Mouse (Mus musculus): ENCODE data around the gene Zfp568. TPM values are rescaled to one million over a fixed set of nuclear protein-coding genes. Genes with fewer than 3 reads are reported as not detected.

Zfp568 gene
- 5.8 and 6.6 TPM in 2 replicates for polyA plus RNA-seq (2012; rRNA removed)

GRCm38 (mm10) chr7:29983690-29984380 lies at the start of gene Zfp568:
Gene Zfp568 (plus strand): TSS chr7:29983955.

GRCm38 (mm10) chr7:29953513-29954401 lies 30.0 kb upstream of the Zfp568 start, which contains the start of gene Zfp74:
Gene Zfp74 (minus strand): TSS chr7:29954089.

GRCm38 (mm10) chr7:30050882-30051548 lies 67.3 kb downstream of the Zfp568 start, which contains the start of gene Zfp14:
Gene Zfp14 (minus strand): TSS chr7:30051380.

GRCm38 (mm10) chr7:30072146-30073028 lies 88.6 kb downstream of the Zfp568 start, which contains the start of gene Zfp82:
Gene Zfp82 (minus strand): TSS chr7:30072900.

Other genes with a start within 250 kb of the Zfp568 start
- 2.8 and 3.3 TPM in 2 replicates for gene Zfp84, start 215.4 kb upstream of the Zfp568 start, polyA plus RNA-seq (2012; rRNA removed)
- gene Zfp30, start 200.0 kb upstream of the Zfp568 start, polyA plus RNA-seq (2012; rRNA removed), result 0.37 and 0.49 TPM in 2 replicates
- gene Zfp790, start 167.8 kb upstream of the Zfp568 start, polyA plus RNA-seq (2012; rRNA removed), result 2.1 TPM in 2 replicates
- gene Zfp940, start 130.3 kb upstream of the Zfp568 start, polyA plus RNA-seq (2012; rRNA removed), result 0.41 and 0.53 TPM in 2 replicates
- gene Zfp420, start 124.0 kb upstream of the Zfp568 start, polyA plus RNA-seq (2012; rRNA removed), result 0.83 and 0.98 TPM in 2 replicates
- gene Zfp27, start 77.4 kb upstream of the Zfp568 start, polyA plus RNA-seq (2012; rRNA removed), result 1.3 TPM in 2 replicates
- gene Zfp383, start 75.7 kb upstream of the Zfp568 start, polyA plus RNA-seq (2012; rRNA removed), result 0.77 and 0.84 TPM in 2 replicates
- 1.4 and 1.6 TPM in 2 replicates for gene Zfp74, start 29.9 kb upstream of the Zfp568 start, polyA plus RNA-seq (2012; rRNA removed)
- 0.31 and 0.33 TPM in 2 replicates for gene Zfp14, start 67.4 kb downstream of the Zfp568 start, polyA plus RNA-seq (2012; rRNA removed)
- 0.60 and 0.68 TPM in 2 replicates for gene Zfp82, start 88.9 kb downstream of the Zfp568 start, polyA plus RNA-seq (2012; rRNA removed)
- 0.02 TPM in 2 replicates for gene Gm26920, start 106.5 kb downstream of the Zfp568 start, polyA plus RNA-seq (2012; rRNA removed)
- gene Zfp566, start 106.6 kb downstream of the Zfp568 start, polyA plus RNA-seq (2012; rRNA removed), result 1.1 and 1.2 TPM in 2 replicates
- gene Zfp260, start 110.8 kb downstream of the Zfp568 start, polyA plus RNA-seq (2012; rRNA removed), result 5.0 and 5.6 TPM in 2 replicates
- 0.57 and 0.73 TPM in 2 replicates for gene Zfp382, start 138.0 kb downstream of the Zfp568 start, polyA plus RNA-seq (2012; rRNA removed)
- 22.7 and 23.5 TPM in 2 replicates for gene Zfp146, start 185.8 kb downstream of the Zfp568 start, polyA plus RNA-seq (2012; rRNA removed)
- gene Cox7a1, start 200.2 kb downstream of the Zfp568 start, polyA plus RNA-seq (2012; rRNA removed), result 2.8 and 3.4 TPM in 2 replicates
- gene Capns1, start 214.9 kb downstream of the Zfp568 start, polyA plus RNA-seq (2012; rRNA removed), result 109 and 119 TPM in 2 replicates
- gene Polr2i, start 248.0 kb downstream of the Zfp568 start, polyA plus RNA-seq (2012; rRNA removed), result 64.7 and 70.6 TPM in 2 replicates
- 24.6 and 27.0 TPM in 2 replicates for gene Tbcb, start 248.3 kb downstream of the Zfp568 start, polyA plus RNA-seq (2012; rRNA removed)

All from liver, embryonic 14 days (tissue).